Mouse (Mus musculus): ENCODE measurements around the gene Plekhb1.

GRCm38 (mm10) chr7:100650421-100650820 is 11.8 kb downstream of the Plekhb1 start:
- no peak for TF ChIP-seq CTCF (IDR thresholded peaks at IDR 0.05; ENCODE audit: low read depth)
- TF ChIP-seq EP300 (optimal IDR thresholded peaks at IDR 0.05), result no peak
